Mouse (Mus musculus) MEL (cell line): ENCODE results near the gene Ckap5. TPM values are rescaled to one million over a fixed set of nuclear protein-coding genes. Genes with fewer than 3 reads are reported as not detected.

ENCODE experiments used
- DNase-seq: peaks from one replicate; pipeline ENCODE4 v3.0.0; 2011; ENCODE audit warnings: low read depth, low spot score
- H3K27ac ChIP-seq: 2 replicates; pipeline ENCODE4 v1.5.1; 2012; ENCODE audit warnings: low read depth, mild to moderate bottlenecking, control low read depth, low read length, moderate library complexity; ENCODE audit not compliant: control insufficient read depth
- H3K27me3 ChIP-seq, 2 experiments: fragments of 150-350 bp in 1 of 2; sonication (generic) in 1 of 2; 2 replicates each; pipeline ENCODE4 v1.6.1; 2012; ENCODE audit warnings: low read length in 2 of 2, mild to moderate bottlenecking in 2 of 2, improper control_type of control experiment in 1 of 2, moderate library complexity in 1 of 2; ENCODE audit not compliant: insufficient read depth in 2 of 2, control insufficient read depth in 1 of 2
- H3K36me3 ChIP-seq, 2 experiments: 2 replicates each; pipeline ENCODE4 v1.6.1; 2012 to 2014; ENCODE audit warnings: low read length in 2 of 2, improper control_type of control experiment in 1 of 2, inconsistent platforms in 1 of 2, mild to moderate bottlenecking in 1 of 2; ENCODE audit not compliant: insufficient read depth in 2 of 2, control insufficient read depth in 1 of 2
- H3K4me1 ChIP-seq, 2 experiments: fragments of 150-350 bp in 1 of 2; sonication (generic) in 1 of 2; 2 replicates each; pipeline ENCODE4 v1.6.1; 2012; ENCODE audit warnings: low read length in 2 of 2, improper control_type of control experiment in 1 of 2, mild to moderate bottlenecking in 1 of 2; ENCODE audit not compliant: insufficient read depth in 2 of 2, control insufficient read depth in 1 of 2
- H3K4me3 ChIP-seq, 2 experiments: fragments of 150-350 bp in 1 of 2; sonication (generic) in 1 of 2; 2 replicates each; pipeline ENCODE4 v1.5.1; 2012; ENCODE audit warnings: low read depth in 2 of 2, low read length in 2 of 2, mild to moderate bottlenecking in 2 of 2, moderate library complexity in 2 of 2, control low read depth in 1 of 2, improper control_type of control experiment in 1 of 2; ENCODE audit not compliant: control insufficient read depth in 1 of 2, insufficient read depth in 1 of 2
- H3K79me2 ChIP-seq: 2 replicates; pipeline ENCODE4 v1.6.1; 2012; ENCODE audit warnings: mild to moderate bottlenecking, low read length, moderate library complexity; ENCODE audit not compliant: control insufficient read depth, poor library complexity, insufficient read depth
- H3K9ac ChIP-seq: 2 replicates; pipeline ENCODE4 v1.6.1; 2012; ENCODE audit warnings: low read depth, mild to moderate bottlenecking, control low read depth, low read length, moderate library complexity; ENCODE audit not compliant: control insufficient read depth, poor library complexity, severe bottlenecking
- H3K9me3 ChIP-seq: fragments of 150-350 bp; sonication (generic); replicated peaks from 2 replicates; pipeline ENCODE4 v1.6.1; 2012; ENCODE audit warnings: mild to moderate bottlenecking, low read length, improper control_type of control experiment, moderate library complexity; ENCODE audit not compliant: insufficient read depth
- BHLHE40 ChIP-seq: IDR thresholded peaks from 2 replicates; pipeline ENCODE4 v1.6.1; 2012; ENCODE audit warnings: low read depth, mild to moderate bottlenecking, inconsistent platforms, low read length, improper control_type of control experiment, borderline replicate concordance
- CTCF ChIP-seq, 3 experiments: IDR thresholded peaks in 2 of 3; conservative IDR thresholded peaks in 1 of 3; 2 replicates each; pipeline ENCODE4 v1.5.1; 2011 to 2012; ENCODE audit warnings: low read length in 3 of 3, low read depth in 2 of 3, mild to moderate bottlenecking in 2 of 3, improper control_type of control experiment in 1 of 3, inconsistent platforms in 1 of 3, mixed read lengths in 1 of 3, moderate library complexity in 1 of 3; ENCODE audit not compliant: control insufficient read depth in 1 of 3, insufficient read depth in 1 of 3, poor library complexity in 1 of 3, severe bottlenecking in 1 of 3
- ELF1 ChIP-seq: IDR thresholded peaks from 2 replicates; pipeline ENCODE4 v1.6.1; 2014; ENCODE audit warnings: low read depth, mild to moderate bottlenecking, inconsistent platforms, low read length, improper control_type of control experiment, moderate library complexity
- EP300 ChIP-seq, 2 experiments: IDR thresholded peaks; 2 replicates each; pipeline ENCODE4 v1.6.1; 2011; ENCODE audit warnings: improper control_type of control experiment in 2 of 2, low read length in 2 of 2, low read depth in 1 of 2, mild to moderate bottlenecking in 1 of 2
- ETS1 ChIP-seq: IDR thresholded peaks from 2 replicates; pipeline ENCODE4 v1.6.1; 2012; ENCODE audit warnings: low read depth, mild to moderate bottlenecking, inconsistent platforms, low read length, improper control_type of control experiment, moderate library complexity
- HCFC1 ChIP-seq: IDR thresholded peaks from 2 replicates; pipeline ENCODE4 v1.6.1; 2012; ENCODE audit warnings: low read depth, mild to moderate bottlenecking, inconsistent platforms, low read length, improper control_type of control experiment, moderate library complexity
- MAX ChIP-seq: IDR thresholded peaks from 2 replicates; pipeline ENCODE4 v1.6.1; 2011; ENCODE audit warnings: low read length, improper control_type of control experiment
- MAZ ChIP-seq: IDR thresholded peaks from 2 replicates; pipeline ENCODE4 v1.6.1; 2012; ENCODE audit warnings: low read depth, mild to moderate bottlenecking, inconsistent platforms, low read length, improper control_type of control experiment
- MEF2A ChIP-seq: IDR thresholded peaks from 2 replicates; pipeline ENCODE4 v1.6.1; 2014; ENCODE audit warnings: low read depth, mild to moderate bottlenecking, inconsistent platforms, low read length, improper control_type of control experiment; ENCODE audit not compliant: poor library complexity, insufficient replicate concordance, severe bottlenecking; ENCODE audit errors: extremely low read depth
- MYB ChIP-seq: IDR thresholded peaks from 2 replicates; pipeline ENCODE4 v1.6.1; 2011; ENCODE audit warnings: mild to moderate bottlenecking, low read depth, low read length, improper control_type of control experiment
- POLR2A ChIP-seq, 2 experiments: IDR thresholded peaks; 2 replicates each; pipeline ENCODE4 v1.6.1; 2011 to 2012; ENCODE audit warnings: low read length in 2 of 2, mild to moderate bottlenecking in 2 of 2, control low read depth in 1 of 2, improper control_type of control experiment in 1 of 2, low read depth in 1 of 2, moderate library complexity in 1 of 2; ENCODE audit not compliant: control insufficient read depth in 1 of 2, insufficient read depth in 1 of 2, poor library complexity in 1 of 2
- POLR2AphosphoS2 ChIP-seq: IDR thresholded peaks from 2 replicates; pipeline ENCODE4 v1.6.1; 2011; ENCODE audit warnings: low read length, improper control_type of control experiment
- POLR2AphosphoS5 ChIP-seq: IDR thresholded peaks from 2 replicates; pipeline ENCODE4 v1.6.1; 2012; ENCODE audit warnings: low read depth, borderline replicate concordance, mild to moderate bottlenecking, inconsistent platforms, low read length, moderate library complexity, mixed read lengths
- RCOR1 ChIP-seq: IDR thresholded peaks from 2 replicates; pipeline ENCODE4 v1.6.1; 2012; ENCODE audit warnings: low read depth, mild to moderate bottlenecking, inconsistent platforms, low read length, improper control_type of control experiment
- SMC3 ChIP-seq: IDR thresholded peaks from 2 replicates; pipeline ENCODE4 v1.6.1; 2011; ENCODE audit warnings: low read depth, low read length, improper control_type of control experiment
- TAL1 ChIP-seq: IDR thresholded peaks from 2 replicates; pipeline ENCODE4 v1.6.1; 2012; ENCODE audit warnings: mild to moderate bottlenecking, inconsistent platforms, low read length, moderate library complexity, mixed read lengths
- UBTF ChIP-seq: IDR thresholded peaks from 2 replicates; pipeline ENCODE4 v1.6.1; 2012; ENCODE audit warnings: low read depth, mild to moderate bottlenecking, inconsistent platforms, low read length, improper control_type of control experiment, moderate library complexity, borderline replicate concordance; ENCODE audit not compliant: insufficient read depth
- USF1 ChIP-seq: IDR thresholded peaks from 2 replicates; pipeline ENCODE4 v1.6.1; 2014; ENCODE audit warnings: low read depth, mild to moderate bottlenecking, inconsistent platforms, low read length, improper control_type of control experiment, moderate library complexity
- USF2 ChIP-seq, 2 experiments: IDR thresholded peaks; 2 replicates each; pipeline ENCODE4 v1.6.1; 2011 to 2012; ENCODE audit warnings: improper control_type of control experiment in 2 of 2, low read length in 2 of 2, borderline replicate concordance in 1 of 2, inconsistent platforms in 1 of 2, low read depth in 1 of 2, mild to moderate bottlenecking in 1 of 2; ENCODE audit not compliant: insufficient read depth in 1 of 2
- ZC3H11A ChIP-seq: IDR thresholded peaks from 2 replicates; pipeline ENCODE4 v1.6.1; 2012; ENCODE audit warnings: low read depth, mild to moderate bottlenecking, inconsistent platforms, low read length, improper control_type of control experiment
- ZKSCAN1 ChIP-seq: IDR thresholded peaks from 2 replicates; pipeline ENCODE4 v1.6.1; 2012; ENCODE audit warnings: low read depth, mild to moderate bottlenecking, inconsistent platforms, low read length, improper control_type of control experiment, moderate library complexity
- ZMIZ1 ChIP-seq: IDR thresholded peaks from 2 replicates; pipeline ENCODE4 v1.6.1; 2012; ENCODE audit warnings: low read depth, mild to moderate bottlenecking, inconsistent platforms, low read length, improper control_type of control experiment, moderate library complexity
- ZNF384 ChIP-seq: IDR thresholded peaks from 2 replicates; pipeline ENCODE4 v1.6.1; 2012; ENCODE audit warnings: low read depth, mild to moderate bottlenecking, inconsistent platforms, low read length, improper control_type of control experiment
- polyA plus RNA-seq, 2 experiments: library from polyadenylated mRNA; stranded (reverse) in 1 of 2; unstranded in 1 of 2; fragments of >175 nt in 1 of 2; fragments of >200 nt in 1 of 2; gene quantifications; 2 replicates each; pipeline versions ENCODE4 v1.2.1 to v1.2.4; 2012; ENCODE audit warnings: low replicate concordance in 2 of 2, low read depth in 1 of 2; ENCODE audit not compliant: insufficient read length in 2 of 2, insufficient read depth in 1 of 2, missing spikeins in 1 of 2
- total RNA-seq: library from RNA; depleted of rRNA; stranded (reverse); fragments of 300-350 nt; gene quantifications from 2 replicates; pipeline ENCODE4 v1.2.3, GENCODE M21; 2012

Gene Ckap5
- total and polyA plus RNA-seq, 3 experiments = 44.0 to 57.1 (median 45.3) TPM

DNA sequence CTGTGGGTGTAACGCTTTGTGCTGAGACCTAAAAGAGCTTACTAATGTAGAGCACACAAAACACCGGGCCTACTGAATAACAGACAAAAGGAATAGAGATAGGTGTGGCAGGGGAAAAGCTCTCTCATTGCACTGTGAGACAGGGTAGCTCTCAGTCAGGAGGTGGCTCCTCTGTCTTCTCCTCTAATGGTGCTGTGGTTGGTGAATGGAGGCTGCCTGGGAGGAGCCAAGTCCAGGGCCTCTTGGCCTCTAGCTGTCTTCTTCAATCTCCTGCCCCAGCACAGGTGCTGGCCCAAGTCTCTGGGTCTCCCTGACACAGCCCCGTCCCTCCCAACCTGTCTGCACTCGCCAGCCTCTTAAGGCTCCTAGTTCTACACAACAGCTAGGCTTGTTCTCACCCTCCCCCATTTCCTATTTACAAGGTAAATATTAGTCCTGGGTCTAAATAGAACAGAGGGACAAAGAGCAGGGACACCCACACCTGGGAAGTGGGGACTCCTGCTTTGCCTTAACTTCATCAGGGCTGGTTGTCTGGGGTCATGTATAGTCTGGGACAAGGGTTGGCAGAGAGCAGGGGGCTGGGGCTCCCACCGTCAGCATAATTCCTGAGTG, 110.3 kb downstream of the Ckap5 start:
- Histone ChIP-seq H3K4me3 (no peak overlapping the region), H3K9ac (no peak overlapping the region)
- peak; percentile 62 for DNase-seq
- TF ChIP-seq ZKSCAN1 = no peak
- no peak for TF ChIP-seq ELF1
- no peak for TF ChIP-seq SMC3
- TF ChIP-seq, all 39 proteins: peak for 0
- Histone ChIP-seq H3K27ac (no peak overlapping the region), H3K4me1 (peaks cover 15 to 17% of the 10 kb centered on the region in 2 experiments), H3K9me3 (no peaks in the 10 kb centered on the region), H3K27me3 (no peaks in the 10 kb centered on the region), H3K36me3 (peaks cover 0 to 12% of the 10 kb centered on the region in 2 experiments; a peak in 2 of 4 replicates), H3K79me2 (no peaks in the 10 kb centered on the region)

GRCm38 (mm10) chr2:91638931-91639330, 112.4 kb downstream of the Ckap5 start:
- Histone ChIP-seq H3K27ac (no peak overlapping the region), H3K27me3 (no peaks in the 10 kb centered on the region), H3K9ac (no peak overlapping the region), H3K36me3 (peaks cover 0 to 12% of the 10 kb centered on the region in 2 experiments; a peak in 2 of 4 replicates), H3K79me2 (no peaks in the 10 kb centered on the region), H3K4me3 (no peak overlapping the region), H3K9me3 (no peaks in the 10 kb centered on the region), H3K4me1 (peaks cover 15 to 16% of the 10 kb centered on the region in 2 experiments)
- no peak for DNase-seq
- no peak for TF ChIP-seq ZKSCAN1
- TF ChIP-seq MAX = no peak
- no peak for TF ChIP-seq TAL1
- no peak for TF ChIP-seq POLR2AphosphoS5
- no peak for TF ChIP-seq MAZ
- TF ChIP-seq CTCF (IDR thresholded peaks at IDR 0.05 in 2 of 3, conservative IDR thresholded peaks at IDR 0.05 in 1 of 3; ENCODE audit: control insufficient read depth in 1 of 3, insufficient read depth in 1 of 3, low read depth in 2 of 3, low read length in 3 of 3, poor library complexity in 1 of 3, severe bottlenecking in 1 of 3) = no peak
- no peak for TF ChIP-seq ZC3H11A
- TF ChIP-seq RCOR1 = no peak
- no peak for TF ChIP-seq MYB
- no peak for TF ChIP-seq USF1

- Histone ChIP-seq H3K9me3 (no peaks in the 10 kb centered on the region), H3K27ac (no peak overlapping the region), H3K36me3 (no peaks in the 10 kb centered on the region; a peak in 3 of 4 replicates)
- TF ChIP-seq BHLHE40 = no peak
- no peak for TF ChIP-seq ZNF384
- no peak for TF ChIP-seq MEF2A
- TF ChIP-seq ZMIZ1 = no peak
- TF ChIP-seq ELF1 = no peak
- no peak for TF ChIP-seq UBTF
- no peak for TF ChIP-seq EP300 (IDR thresholded peaks at IDR 0.05; ENCODE audit: low read depth in 1 of 2, low read length in 2 of 2)
- no peak for TF ChIP-seq POLR2AphosphoS5
- no peak for TF ChIP-seq ETS1
- TF ChIP-seq HCFC1 = no peak
- no peak for TF ChIP-seq USF2 (IDR thresholded peaks at IDR 0.05; ENCODE audit: borderline replicate concordance in 1 of 2, insufficient read depth in 1 of 2, low read depth in 1 of 2, low read length in 2 of 2)
- TF ChIP-seq POLR2AphosphoS2 = no peak
- no peak for TF ChIP-seq POLR2A (IDR thresholded peaks at IDR 0.05; ENCODE audit: control insufficient read depth in 1 of 2, insufficient read depth in 1 of 2, low read depth in 1 of 2, low read length in 2 of 2, poor library complexity in 1 of 2)
- TF ChIP-seq MAX = no peak
- TF ChIP-seq SMC3 = no peak
Observed at GRCm38 (mm10) chr2:91642825-91643415, 116.4 kb downstream of the Ckap5 start.

More at GRCm38 (mm10) chr2:91642825-91643415, 116.4 kb downstream of the Ckap5 start:
- H3K4me1 ChIP-seq = no peaks in the 10 kb centered on the region; a peak in 1 of 4 replicates
- no peak overlapping the region for H3K4me3 ChIP-seq
- H3K79me2 ChIP-seq = peaks cover 3% of the 10 kb centered on the region; the same call in 1 of the 2 replicates
- no peak overlapping the region for H3K9ac ChIP-seq
- no peaks in the 10 kb centered on the region for H3K27me3 ChIP-seq
- DNase-seq = no peak
